Mouse (Mus musculus): Measurements from ENCODE around the gene Slit2.

Gene Slit2

DNA sequence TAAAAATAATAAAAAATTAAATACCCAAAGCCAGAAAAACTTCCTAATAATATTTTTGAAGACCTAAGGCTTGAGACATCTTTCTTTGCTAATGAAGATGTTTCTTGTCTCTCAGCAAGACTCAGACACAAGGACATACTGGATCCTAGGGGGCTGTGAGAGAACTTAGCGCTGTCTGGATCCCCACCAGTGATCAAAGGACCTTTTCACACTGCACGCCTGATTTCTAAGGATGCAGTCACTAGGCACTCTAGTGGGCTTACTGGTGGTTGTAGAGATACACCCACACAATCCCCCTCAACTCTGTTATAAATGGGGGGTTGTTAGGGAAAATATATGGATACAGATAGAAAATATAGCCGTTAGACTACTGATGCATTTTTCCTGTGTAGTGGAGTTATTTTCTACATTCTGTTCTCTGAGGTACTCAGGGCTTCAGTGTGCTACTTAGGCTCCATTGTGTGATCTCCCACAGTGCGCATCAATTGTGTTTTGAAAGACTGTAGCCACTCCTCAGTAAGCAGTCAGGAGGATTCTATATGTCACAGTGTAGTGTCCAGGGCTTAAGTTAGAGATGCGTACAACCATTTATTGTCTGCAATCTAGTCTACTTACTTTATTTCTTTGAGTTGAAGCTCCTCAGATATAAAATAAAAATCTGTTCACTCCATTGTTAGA, 67.8 kb downstream of the Slit2 start:
- DNase-seq (ENCODE audit: low spot score in 2 of 2) = no peak

DNA sequence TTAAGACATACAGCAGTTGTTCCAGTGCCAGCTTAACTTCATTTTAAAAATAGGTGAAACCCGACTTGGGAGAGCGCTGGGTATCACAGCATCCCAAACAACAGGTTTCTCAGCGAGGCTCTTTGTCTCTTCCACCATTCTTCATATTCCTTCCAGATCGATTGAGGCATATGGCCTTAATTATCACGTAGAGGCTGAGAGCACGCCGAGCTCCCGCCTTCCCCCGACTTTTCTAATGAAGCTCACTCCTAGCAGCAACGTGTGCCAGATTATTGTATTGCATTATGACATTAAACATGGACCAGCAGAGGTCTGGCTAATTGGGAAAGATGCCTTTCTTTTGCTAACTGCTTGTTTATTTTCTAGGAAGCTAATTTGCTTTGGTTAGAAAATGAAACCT, 75.7 kb downstream of the Slit2 start:
- no peak for DNase-seq (ENCODE audit: low spot score in 2 of 2)

DNA sequence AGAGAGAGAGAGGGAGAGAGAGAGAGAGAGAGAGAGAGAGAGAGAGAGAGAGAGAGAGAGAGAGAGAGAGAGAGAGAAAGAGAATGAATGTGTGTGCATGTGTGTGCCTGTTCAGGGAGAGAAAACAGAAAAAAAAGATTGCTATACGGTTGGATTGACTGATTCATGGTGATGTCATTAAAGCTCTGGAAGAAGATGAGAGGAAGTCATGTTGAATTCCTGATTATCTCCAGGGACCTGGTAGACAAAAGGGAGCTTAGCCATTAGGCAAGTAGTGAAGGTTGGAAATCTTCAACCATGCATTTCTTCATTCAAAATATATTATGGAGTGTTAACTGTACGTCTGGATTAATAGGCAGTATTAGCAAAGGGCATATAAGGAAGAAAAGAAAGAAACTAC, 77.8 kb downstream of the Slit2 start:
- DNase-seq (ENCODE audit: low spot score in 2 of 2) = no peak

DNA sequence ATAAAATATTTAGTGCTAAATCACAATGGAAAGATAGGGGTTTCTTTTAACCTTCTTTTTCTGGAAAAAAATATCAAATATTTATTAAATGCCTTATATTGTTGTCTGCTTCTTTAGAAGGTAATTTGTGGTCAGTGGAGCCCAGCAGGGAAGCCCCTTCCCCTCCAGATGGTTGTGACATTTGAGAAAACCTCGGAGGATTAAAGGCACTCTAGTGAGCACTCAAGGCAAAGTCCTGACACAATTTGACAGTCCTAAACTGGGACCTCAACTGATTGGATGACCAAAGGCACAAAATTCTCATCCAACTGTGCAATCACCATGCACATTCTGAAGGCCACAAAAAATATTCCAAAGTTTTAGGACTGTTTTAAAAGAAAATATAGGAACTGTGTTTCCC, 95.8 kb downstream of the Slit2 start:
- DNase-seq (ENCODE audit: low spot score in 2 of 2) = no peak

DNA sequence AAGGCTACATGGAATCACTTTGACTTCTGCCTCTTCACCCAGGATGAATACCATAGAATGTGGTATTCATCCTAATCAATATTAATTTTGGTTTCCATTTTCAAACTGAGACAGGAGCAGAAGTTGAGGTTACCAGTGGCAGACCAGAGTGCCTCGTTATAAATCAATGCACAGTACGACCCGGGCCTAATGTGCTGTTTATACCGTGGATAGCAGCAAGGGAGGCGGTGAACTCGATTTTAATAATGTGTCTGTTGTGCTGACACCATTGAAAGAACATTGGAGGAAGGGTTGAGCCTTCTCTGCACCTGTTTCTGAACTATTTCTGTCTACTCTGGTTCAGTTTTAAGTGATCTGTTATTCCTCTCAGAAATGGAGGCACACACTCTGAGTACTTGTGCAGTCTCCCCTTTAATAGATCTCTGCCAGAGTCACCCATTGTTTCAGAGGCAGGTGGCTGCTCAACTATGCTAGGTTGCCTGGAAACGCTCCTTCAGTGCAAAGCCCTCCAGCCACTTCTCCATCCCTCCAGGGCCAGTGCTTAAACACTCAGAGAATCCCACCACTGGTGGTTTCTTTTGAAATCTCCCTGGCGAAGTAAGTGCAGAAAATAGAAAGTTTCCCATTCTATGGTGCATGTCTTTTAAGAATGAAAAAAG, 98.4 kb downstream of the Slit2 start:
- DNase-seq (ENCODE audit: low spot score in 2 of 2) = no peak

DNA sequence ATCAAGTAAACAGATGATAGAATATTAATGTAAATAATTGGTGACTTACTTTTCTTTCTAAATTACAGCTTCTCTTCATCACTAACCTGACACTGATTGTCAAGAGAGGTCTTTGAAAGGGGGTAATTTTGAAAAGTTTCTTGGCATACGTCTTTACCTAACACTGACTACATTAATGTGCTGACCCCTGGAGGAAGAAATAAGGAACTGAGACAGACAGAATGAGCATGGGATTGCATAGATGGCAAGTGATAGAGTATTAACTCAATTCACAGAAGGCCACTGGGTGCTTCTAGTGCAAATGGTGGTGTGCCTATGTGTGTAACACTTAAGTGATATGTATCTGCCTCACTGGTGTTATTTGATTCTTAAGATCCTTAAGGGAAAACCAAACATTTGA, 130.5 kb downstream of the Slit2 start:
- DNase-seq (ENCODE audit: low spot score in 2 of 2) = no peak

DNA sequence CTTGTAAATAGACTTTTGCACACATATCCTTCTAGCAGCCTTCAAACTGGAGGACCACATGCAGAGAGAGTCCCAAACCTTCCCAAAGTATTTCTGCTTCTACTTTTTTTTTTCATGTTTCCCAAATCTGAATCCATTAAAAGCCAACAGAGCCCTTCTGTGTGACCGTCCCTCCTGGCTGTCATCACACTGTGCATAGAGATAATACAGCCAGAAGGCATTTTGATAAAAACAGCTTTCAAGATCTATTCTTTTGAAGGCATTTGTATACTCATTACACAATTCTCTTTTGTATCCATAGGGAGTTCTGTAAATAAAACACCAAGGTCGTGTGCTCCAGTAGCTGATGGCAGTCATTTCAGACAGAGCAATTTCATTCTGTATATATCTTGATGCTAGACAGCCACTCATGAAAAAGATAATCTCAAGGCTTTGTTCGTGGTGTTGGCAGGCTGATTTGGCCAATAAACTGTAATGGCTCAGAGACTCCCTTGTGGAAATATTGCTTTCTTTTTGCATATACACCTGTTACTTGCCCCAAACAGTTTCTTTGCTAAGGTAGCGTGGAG, 132.1 kb downstream of the Slit2 start:
- no peak for DNase-seq (ENCODE audit: low spot score in 2 of 2)

DNA sequence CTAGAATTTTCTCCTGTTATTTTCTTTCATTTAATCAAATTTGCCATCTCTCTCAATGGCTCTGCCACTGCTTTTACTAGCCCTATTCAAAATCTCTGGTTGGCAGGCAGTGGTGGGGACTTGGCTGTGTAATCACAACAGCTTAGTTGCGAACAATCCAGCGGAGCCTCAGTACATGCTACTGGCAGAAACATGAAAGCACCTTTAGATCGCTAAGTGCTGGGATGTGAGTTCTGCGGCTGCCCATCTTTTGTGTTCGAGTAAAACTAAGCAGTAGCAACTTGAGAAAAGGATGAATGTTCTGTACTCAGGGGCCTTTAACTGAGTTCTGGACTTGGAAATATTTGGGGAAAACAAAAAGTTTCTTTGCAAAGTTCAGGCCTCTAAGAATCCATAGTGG, 139.7 kb downstream of the Slit2 start:
- no peak for DNase-seq (ENCODE audit: low spot score in 2 of 2)

DNA sequence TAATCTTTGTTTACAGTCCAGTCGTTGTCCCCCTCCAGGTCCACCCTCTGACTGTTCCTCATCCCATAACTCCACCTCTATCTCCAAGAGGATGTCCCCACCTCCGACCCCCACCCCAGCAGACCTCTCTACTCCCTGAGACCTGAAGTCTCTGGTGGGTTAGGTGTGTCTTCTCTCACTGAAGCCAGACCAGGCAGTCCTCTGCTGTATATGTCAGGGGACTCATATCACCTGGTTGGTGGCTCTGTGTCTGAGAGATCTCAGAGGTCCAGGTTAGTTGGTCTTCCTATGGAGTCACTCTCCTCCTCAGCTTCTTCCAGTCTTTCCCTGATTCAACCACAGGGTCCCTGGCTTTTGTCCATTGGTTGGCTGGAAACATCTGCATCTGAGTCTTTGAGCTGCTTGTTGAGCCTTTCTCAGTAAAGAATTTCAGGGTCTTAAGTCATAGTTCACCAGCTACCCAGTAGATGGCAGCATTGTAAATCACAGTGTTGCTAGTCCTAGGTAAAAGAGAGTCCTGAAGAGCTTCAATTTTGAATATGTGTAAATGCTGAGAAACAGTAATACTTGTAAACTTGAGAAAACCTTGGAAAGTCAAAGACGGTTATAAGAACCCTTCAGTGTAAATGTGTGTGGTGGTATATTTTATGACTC, 143.0 kb downstream of the Slit2 start:
- no peak for DNase-seq (ENCODE audit: low spot score in 2 of 2)

DNA sequence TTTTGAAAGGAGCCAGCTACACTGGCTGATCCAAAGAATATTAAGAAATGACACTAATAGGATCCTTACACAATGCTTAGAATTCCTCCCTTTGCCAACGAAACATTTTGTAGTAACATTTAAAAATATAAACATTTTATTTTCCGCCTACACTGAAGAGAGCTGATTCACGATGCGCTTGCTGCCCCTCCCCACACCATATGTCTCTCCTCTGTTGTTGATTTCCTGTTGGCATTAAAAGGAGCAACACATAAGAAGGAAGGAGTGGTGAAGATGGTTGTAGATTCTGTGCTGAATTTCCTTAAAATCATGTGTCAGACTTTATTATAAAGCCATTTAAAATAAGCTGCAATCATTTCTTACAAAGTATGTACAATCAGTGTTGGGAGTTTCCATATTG, 147.0 kb downstream of the Slit2 start:
- DNase-seq (ENCODE audit: low spot score in 2 of 2) = no peak

DNA sequence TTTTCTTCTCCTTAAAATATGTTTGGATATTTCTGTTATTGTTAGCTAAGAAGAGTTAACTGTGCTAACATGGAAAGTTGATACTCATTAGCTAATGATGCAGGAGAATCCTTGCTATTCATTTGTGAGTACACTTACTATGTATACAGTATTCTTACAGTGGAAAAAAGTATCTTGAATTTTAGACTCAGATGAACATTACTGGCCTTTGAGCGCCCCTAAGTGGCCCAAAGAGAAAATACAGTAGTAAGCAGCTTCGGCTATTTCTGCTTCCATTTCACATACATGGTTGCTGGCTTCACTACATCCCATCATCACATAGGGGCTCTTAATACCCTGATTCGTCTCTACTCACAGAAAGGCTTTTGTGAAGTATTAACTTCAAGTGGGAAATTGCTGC, 153.6 kb downstream of the Slit2 start:
- DNase-seq (ENCODE audit: low spot score in 2 of 2) = peak in 1 of 2 experiments; percentile 3

DNA sequence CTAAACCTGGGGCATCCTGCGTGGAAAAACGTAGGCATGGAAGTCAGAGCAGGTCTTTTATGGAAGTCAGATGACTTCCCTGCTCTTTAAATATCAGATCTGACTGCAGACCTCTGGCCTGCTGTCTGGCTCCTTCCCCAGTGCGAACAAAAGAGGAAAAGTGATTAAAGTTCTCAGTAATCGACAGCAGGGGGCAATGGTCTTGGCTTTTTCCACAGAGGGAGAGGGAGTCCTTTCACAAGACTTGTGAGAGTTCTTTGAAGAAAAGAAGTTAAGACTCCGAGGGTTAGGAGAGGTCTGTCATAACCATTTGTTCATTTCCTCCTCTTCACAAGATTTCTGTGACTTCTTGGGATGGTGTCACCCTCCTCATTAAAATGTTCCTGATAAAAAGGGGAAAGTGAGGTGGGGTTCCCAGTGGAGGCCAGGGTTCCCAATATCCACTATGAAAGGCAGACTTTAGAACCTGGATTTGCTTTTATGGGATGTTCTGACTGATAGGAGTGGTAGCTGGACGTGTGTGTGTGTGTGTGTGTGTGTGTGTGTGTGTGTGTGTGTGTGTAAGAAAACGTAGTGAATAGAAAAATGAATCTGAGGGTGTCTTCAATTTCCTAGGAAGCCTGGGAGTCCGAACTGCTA, 156.0 kb downstream of the Slit2 start:
- no peak for DNase-seq (ENCODE audit: low spot score in 2 of 2)

DNA sequence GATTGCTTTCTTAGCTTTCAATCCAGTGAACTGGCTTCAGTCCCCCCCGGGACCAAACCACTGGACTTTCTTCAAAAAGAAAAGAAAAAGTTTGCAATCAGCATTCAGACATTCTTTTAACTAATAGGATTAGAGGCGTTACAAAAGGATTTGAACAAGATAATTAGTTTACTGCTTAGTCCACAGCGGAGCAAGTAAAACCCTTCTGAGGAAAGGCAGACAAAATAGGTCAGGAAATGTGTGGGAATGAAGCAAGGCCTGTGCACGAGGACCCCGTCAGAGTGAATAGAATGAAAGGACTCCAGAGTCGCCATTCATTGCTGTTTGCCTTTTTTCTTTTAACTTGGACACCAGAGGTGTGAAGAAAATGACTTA, 156.5 kb downstream of the Slit2 start:
- no peak for DNase-seq (ENCODE audit: low spot score in 2 of 2)

DNA sequence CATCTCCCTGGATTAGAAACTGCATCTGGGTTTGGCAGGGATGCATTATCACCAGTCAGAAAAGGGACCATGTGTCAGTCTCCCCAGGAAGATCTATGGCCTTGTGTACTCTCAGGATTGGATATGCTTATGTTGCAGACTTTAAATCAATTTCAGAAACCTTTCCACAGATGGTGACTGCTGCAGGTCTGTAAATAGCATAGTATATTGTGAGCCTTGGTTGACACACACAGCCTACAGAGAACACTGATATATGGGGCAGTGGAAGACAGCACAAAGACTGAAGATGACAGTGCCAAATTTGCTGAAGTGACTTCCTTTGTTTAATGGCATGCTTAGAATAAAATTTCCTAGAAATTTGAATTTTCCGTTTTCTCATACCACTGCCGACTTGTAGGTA, 163.1 kb downstream of the Slit2 start:
- DNase-seq (ENCODE audit: low spot score in 2 of 2) = no peak

DNA sequence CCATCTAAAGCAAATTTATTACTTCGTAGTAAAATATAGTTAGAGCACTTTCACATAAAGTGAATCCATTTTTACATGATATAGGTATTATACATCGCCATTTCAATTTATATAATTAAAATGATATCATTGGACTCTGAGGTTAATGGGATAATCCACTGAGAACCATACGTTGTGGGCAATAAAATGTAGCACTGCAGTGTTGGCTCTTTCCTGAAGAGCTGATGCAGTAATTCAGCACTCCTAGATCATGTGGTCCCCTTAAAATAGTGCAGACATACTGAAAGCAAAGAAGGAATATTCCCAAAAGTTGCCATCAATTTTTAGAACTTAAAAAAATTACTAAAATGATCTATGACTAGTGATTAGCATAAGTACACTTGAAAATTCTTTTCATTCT, 177.9 kb downstream of the Slit2 start:
- no peak for DNase-seq (ENCODE audit: low spot score in 2 of 2)

DNA sequence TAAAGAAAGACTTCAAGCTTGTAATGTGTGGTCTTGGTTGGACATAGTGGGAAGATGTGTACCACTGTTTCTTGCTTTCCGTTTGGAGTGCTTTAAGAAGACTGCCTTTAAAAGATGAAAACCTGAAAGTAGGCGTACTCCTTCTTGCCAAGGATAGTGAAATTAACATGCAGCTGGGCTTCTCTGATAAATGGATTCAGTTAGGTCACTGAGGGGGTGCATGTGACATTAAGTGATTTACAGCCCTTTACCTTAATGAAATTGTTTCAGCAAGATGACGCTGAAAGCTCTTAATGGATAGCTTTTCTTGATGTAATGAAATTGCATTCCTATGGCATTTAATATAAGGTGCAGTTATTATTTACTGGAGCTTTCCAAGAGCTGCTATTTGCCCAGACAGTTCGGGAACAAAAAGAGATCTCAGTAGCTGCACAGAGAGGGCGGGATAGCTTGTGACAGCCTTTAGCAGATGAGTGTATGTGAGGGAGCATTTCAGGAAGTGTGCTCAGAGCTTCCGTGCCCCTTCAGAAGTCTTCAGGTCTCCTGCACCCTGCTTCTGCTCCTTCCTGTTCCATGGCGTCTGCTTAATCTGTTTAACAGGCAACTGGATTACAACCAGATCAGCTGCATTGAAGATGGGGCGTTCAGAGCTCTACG, 198.8 kb downstream of the Slit2 start:
- no peak for DNase-seq (ENCODE audit: low spot score in 2 of 2)

DNA sequence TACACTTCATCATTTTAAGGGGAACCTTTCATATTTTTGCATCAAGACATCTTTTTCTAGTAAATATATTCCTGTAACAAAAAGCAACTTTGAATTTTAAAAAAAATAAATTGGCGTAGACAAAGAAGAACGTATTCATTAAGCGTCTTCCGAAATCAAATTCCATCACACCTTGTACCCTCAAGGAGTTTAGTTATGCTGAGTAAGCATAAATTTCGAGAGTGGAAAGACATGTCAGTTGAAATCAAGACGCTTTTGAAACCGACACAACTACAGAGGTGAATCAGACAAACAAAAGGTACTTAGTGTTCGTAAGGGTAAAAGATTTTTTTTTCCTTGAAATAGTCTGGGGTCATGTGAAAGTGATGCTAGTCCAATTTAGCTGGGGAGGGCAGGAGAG, 201.4 kb downstream of the Slit2 start:
- no peak for DNase-seq (ENCODE audit: low spot score in 2 of 2)

DNA sequence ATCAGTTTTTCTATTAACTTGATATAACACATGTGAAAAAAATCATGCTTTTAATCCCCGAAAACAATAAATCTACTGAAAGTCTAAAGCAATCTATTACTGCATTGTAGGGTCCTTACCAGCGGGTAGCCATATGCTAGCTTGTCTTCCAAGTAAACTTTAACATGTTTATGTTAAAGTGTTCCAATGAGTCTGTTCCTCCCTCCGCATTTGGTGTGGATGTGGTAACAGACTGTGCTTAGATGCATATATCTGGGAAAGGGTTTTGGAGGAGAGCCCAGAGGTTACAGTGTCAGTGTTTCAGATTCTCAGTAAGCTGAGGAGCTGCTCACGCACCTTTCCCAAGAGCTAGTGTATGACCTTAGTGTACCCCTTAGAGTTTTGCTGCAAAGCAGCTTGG, 204.9 kb downstream of the Slit2 start:
- no peak for DNase-seq (ENCODE audit: low spot score in 2 of 2)

DNA sequence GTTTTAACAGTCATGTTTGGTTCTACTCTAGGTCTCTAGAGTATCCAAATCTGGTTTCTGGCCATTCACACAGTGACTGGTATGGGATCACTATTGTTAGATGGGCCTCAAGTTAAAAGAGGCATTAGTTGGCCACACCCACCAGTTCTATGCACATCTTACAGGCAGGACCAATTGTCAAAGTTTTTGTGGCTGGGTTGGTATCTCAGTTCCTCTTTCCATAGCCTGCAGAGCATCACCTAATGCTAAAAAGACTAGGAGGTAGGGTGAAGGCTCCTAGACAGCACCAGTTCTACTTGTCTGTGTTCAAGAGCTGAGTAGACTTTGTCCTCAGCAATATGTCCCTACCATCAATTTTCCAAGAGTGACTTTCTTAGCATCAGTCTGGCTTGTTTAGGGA, 216.4 kb downstream of the Slit2 start:
- no peak for DNase-seq (ENCODE audit: low spot score in 2 of 2)

DNA sequence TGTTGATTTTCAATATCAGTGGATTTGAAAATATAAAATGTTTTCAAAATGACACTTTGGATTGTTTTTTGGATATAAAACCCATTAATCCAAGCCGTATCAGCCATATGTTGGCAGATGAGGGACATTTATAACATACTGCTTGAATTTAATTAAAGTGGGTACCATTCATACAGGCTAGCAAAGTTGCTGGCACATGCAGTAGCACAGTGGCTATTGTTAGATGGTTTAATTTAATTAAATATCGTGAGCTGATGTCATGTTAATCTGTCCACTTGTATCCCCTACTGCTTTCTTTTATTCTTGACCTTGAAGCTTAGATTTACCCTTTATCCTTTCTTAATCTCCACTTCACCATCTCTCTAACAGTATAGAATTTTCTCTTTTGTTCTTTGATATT, 232.3 kb downstream of the Slit2 start:
- DNase-seq (ENCODE audit: low spot score in 2 of 2) = no peak

DNA sequence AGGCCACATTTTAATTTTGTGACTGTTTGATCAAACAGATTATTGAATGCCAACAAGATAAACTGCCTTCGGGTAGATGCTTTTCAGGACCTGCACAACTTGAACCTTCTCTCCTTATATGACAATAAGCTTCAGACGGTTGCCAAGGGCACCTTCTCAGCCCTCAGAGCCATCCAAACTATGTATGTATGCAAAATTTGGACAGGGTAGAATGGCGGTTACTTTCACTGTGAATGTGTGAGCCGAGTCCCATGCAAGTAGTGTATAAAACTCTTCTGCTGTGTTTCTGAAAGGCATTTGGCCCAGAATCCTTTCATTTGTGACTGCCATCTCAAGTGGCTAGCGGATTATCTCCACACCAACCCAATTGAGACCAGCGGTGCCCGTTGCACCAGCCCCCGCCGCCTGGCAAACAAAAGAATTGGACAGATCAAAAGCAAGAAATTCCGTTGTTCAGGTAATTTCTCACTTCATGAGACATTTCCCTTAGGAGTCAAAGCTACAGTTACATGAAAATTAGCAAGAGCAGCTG, 236.8 kb downstream of the Slit2 start:
- no peak for DNase-seq (ENCODE audit: low spot score in 2 of 2)

DNA sequence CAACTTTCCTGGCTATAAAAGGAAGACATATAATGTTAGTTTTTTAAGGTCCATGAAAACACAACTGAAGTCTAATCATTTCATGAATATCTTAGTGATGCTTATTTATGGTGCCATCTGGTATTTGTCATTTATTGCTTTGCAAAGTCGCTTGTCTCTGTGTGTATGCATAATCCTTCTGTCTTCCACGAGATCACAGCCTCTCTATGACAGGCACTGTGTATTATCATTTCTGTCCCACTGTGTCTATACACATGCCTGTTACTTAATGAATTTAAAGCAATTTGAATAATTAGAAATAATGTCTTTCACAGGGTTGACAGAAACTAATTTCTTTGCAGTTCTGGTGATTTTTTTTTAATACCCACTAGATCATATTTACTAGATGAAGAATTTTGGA, 242.6 kb downstream of the Slit2 start:
- DNase-seq (ENCODE audit: low spot score in 2 of 2) = no peak
